Mouse (Mus musculus) ES-CJ7 (cell line): ENCODE results near the gene Olfr905.

Source experiments
- DNase-seq: peaks from one replicate; pipeline ENCODE4 v3.0.0; 2011; ENCODE audit warnings: low read depth, low spot score

Olfr905 gene

DNA sequence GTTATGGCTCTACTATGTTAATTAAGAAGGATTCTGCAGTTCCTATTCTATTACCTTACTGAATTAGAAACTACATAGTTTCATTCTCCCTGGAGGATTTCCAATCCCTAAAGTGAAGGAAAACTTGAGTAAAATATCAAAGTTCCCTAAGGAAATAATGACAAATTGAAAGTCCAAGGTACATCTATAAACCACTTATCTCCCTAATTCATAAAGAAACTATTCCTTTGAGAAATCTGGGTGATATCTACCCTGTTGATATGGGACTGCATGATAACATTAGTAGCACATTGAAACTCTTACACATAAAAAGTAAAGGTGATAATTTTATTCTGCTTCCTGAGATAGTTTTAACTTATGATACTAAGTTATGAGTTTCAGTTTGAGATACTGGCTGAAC lies at the start of gene Olfr905:
Gene Olfr905 (plus strand): TSS at position 301 of the 400 bp plus-strand sequence.
- no peak for DNase-seq

DNA sequence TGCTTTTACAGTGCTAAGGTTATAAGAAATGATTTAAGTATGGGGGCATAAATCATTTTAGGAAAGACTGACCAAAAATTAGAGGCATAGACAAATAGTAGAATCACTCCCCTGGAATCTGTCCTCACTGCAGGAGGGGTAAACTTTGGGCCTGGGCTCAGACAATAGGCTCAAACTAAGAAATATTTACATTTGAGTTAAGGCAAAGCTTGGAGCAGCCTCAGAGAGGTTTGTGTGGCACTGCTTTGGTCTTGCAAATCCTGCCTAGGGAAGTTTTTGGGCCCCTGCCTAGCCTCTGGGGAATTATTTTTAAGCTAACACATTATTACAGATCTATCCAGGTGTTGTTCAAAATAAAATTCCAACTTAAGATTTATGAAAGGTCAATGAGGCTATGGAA lies 47.1 kb upstream of the Olfr905 start:
- peak; percentile 69 for DNase-seq

DNA sequence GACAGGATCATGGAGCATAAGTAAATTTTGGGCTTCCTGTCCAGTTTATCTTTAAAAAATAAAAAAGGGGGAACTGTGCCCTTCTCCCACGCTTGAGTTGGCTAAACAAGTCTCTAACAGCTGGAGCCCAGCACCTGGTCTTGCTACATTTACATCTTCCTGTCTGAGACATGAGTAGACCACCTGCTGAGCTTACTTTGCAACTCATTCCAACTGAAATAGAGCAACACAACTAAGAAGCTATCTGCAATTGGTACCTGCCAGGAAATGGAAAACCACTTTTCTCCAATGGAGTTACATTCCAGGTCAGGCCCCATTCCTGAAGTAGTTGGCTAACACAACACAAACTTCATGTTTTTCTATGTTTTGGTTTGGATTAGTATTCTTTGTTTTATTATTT lies 43.9 kb upstream of the Olfr905 start:
- peak; percentile 61 for DNase-seq

DNA sequence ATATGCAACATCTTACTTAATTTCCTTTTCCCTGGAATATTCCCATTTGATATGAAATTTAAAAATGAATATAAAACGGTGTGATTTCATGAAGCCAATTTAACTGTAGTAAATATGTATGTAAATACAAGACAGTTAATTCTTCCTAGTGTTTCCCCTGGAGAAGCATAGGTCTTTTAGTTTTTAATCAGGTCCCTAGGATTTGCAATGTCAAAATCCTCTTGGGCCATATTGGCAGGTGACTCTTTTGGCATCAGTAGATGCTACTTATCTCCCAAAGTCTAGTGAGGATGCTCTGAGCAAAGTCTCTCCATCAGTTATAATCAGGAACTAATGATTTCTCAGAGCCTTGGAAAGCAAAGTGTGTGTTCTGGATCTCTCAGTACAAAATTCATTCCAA lies 41.8 kb upstream of the Olfr905 start, which contains the start of gene Olfr901:
Gene Olfr901 (plus strand): TSS at position 301 of the 400 bp plus-strand sequence.
- DNase-seq, result no peak

DNA sequence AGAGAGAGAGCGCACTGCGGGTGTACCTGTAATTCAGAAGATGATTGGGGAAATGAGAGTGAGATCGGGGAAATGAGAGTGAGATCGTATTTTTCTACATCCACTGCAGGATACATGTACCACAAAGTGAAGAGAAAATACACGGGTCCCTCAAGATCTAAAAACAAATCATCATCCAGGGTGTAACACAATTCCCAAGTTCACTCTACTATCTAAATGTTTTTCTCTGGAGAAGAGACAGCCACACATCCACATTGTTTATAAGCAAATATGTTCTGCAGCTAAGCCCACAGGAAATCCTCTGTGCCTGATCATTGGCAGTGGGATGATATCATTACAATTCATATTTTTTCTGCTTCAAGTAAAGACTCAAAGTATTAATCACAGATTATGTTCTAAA lies 23.6 kb upstream of the Olfr905 start, which contains the start of gene Olfr902:
Gene Olfr902 (plus strand): TSS at position 301 of the 400 bp plus-strand sequence.
- DNase-seq, result no peak

DNA sequence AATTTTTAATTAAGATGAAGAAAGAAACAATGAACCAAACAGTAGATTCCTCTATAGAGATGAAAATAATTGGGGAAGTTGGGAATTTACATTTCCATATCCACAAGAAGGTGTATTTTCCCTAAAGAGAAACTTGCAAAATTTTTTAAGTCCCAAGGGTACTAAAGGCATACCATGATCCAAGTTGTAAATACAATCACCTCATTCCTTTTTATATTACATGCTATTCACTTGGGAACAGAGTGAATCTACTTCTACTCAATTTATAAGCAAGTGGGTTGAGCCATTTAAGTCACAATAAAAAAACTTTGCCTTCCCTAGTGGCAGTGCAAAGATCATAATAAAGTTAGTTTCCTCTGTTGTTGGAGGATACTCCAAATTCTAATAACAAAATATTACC lies 8.1 kb upstream of the Olfr905 start, which contains the start of gene Olfr904:
Gene Olfr904 (plus strand): TSS at position 301 of the 400 bp plus-strand sequence.
- no peak for DNase-seq

DNA sequence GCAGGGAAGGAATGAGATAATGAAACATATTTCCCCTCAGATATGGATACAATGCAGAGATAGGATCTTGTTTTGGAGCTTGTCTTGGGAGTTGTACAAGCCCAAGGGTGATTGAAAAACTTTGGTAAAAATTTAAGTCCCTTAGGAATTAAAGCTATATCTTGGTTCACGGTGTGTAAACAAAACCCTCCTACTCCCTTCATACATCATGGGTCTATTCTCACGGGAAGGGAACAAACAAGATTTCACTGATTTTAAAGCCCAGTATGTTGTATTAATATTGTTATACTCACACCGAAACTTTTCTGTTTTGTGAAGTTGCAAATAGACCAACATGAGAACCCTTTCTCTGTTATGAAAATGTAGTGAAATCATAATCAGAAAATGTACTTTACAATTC lies 15.9 kb downstream of the Olfr905 start, which contains the start of gene Olfr906:
Gene Olfr906 (plus strand): TSS at position 301 of the 400 bp plus-strand sequence.
- no peak for DNase-seq

DNA sequence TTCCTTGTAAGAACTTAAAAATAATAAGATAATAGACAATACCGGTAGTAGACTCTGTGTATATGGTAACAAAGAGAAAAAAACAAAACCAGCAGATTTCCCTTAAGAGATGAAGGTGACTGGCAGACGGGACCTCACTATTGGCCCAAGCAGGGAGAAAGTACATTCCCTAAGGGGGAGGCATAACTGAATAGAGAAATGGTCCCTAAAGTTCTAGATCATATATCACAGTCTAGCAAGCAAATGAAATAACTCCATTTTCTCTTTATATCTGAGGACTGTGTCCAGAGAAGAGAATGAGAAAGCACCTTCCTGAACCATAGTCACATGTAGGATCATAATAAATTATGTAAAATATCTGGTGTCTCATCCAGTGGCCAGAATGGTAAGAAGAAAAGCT lies 24.6 kb downstream of the Olfr905 start, which contains the start of gene Olfr907:
Gene Olfr907 (plus strand): TSS at position 301 of the 400 bp plus-strand sequence.
- no peak for DNase-seq

DNA sequence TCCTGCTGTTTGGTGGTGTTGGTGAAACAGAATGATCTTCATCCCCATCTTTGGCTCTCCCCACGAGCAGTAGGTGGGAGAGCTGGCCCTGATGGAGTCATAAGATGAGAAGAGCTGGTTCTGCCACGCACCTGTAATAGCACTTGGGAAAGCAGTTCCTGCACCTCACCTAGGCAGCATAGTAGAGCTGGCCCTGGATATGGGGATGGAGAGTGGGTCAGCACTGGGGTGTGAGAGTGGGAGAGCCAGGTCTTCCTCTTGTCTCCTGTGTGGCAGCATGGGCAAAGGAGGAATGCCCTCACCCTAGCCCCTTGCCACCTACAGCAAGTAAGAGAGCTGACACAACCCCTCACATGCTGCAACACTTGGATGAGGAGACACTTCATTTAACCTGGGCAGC lies 41.4 kb downstream of the Olfr905 start:
- DNase-seq, result no peak

DNA sequence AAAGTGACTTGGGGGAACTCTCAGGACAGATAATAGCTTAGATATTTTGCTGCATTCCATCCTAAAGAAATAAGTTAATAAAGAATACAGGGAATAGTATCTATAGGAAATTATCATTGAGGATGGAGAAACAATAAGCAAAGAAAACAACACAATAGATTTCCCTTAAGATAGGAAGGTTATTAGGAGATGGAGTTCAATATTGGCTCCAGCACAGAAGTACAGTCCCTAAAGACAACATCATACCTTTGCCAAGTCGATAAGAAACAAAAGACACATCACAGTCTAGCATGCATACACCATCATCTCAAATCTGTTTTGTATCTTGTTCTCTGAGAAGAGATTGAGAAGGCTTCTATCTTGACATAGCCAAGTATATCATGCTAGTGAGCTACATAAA lies 50.4 kb downstream of the Olfr905 start, which contains the start of gene Olfr911-ps1:
Gene Olfr911-ps1 (plus strand): TSS at position 301 of the 400 bp plus-strand sequence.
- DNase-seq, result no peak
